Mouse (Mus musculus) hindlimb bud, embryonic 11.5 days (tissue): ENCODE results near the gene Ep400.

ENCODE experiments used
- DNase-seq: peaks from one replicate; pipeline ENCODE4 v3.0.0-alpha.2; 2012; ENCODE audit warnings: low read depth, low spot score; ENCODE audit errors: extremely low spot score

The Ep400 gene

GRCm38 (mm10) chr5:110770448-110771158, at the start of gene Ep400:
TSS of gene Ep400 (minus strand) at chr5:110770717.
- DNase-seq, result peak; percentile 95

DNA sequence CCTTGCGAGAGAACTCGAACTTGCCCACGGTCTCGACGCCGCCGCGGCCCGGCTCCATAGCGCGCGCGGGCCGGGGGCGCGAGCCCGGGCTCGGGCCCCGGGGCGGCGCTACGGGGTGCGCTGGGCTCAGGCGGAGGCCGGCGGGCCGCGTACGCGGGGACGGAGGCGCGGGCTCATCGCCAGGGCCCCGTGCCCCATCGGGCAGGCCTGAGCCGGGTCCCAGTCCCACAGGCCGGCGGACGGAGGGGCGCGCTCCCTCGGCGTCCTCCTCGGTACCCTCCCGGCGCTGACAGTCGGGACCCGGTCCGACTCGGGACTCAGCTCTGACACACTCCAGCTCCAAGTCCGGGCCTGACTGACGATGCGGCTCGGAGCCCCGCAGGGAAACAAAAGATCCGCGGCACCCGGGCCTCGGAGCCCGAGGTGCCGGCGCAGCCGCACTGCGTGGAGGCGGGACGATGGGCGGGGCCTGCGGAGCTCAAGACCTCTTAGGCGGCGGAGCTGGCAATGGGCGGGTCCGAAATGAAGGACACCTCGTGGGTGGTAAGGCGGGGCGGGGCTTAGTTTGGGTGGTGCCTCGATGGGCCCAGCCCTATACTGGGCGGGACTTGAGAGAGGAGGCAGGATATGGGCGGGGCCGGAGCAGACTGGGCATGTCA, 39.3 kb upstream of the Ep400 start, which contains the start of gene Ulk1:
Gene Ulk1 (minus strand): TSS at position 431 of the 659 bp plus-strand sequence.
- peak; percentile 92 for DNase-seq

GRCm38 (mm10) chr5:110808821-110809666, 38.5 kb upstream of the Ep400 start:
- DNase-seq, result no peak

DNA sequence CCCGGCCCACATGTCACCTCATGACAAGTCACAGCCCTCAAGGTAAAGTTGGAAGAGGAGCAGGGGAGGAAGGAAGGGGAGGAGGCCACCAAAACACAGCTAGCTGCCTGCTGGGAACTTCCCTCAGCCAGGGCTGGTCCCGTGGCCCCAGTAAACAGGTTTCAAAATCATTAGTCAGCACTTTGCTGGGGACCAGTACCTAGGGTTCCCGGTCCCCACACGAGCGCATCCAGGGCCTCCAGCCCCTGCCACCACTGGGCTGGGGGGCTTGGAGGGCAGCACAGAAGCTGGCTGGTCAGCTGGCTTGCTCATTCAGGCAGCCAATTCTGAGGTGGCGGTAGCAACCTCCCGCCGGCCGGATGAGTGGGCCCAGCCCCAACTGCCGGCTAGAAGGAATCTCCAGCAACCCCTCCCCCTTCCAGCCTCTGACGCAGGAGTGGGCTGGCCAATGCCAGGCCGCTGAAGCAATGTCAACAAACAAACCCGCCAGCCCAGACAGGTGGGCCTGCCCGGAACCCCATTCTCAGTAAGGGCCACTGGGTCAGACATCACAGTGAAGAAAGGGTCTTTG, 37.6 kb upstream of the Ep400 start:
- DNase-seq, result no peak

DNA sequence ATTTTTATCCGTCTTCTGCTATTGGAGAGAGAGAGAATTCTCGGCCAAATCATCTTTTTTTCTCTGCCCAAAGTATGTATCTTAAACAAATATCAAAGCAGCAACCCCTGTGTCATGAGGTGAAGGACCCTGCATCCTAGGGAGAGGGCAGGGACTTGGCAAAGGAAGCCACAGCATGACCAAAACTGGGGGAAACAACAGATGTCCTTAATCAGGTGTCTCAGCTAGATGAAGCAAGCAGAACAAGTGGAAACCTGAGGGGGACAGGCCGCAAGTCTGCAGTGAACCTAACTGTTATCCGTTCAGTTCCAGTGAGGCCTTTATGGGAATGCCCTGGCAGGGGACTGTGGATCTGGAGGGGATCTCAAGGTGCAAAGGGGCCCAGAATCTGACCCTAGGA, 36.9 kb upstream of the Ep400 start:
- no peak for DNase-seq

- DNase-seq, result no peak
Observed at GRCm38 (mm10) chr5:110806676-110807075, 36.2 kb upstream of the Ep400 start.

DNA sequence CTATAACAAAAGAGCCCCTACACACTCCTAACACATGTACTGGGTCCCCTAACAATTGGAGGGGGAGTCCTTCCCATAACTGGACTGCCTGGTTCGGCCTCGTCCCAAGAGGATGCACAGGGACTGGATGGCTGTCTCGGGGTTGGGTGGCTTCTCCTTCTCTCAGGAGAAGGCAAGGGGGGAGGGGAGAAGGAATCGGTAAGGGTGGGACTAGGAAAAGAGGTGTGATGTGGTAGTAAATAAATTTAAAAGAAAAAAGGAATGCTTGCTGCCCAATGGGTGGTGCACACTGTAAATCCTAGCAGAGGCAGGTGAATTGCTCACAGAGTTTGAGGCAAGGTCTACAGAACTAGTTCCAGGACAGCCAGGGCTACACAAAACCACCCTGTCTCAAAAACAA, 35.6 kb upstream of the Ep400 start:
- no peak for DNase-seq

GRCm38 (mm10) chr5:110804012-110804743, 33.7 kb upstream of the Ep400 start:
- no peak for DNase-seq

GRCm38 (mm10) chr5:110802809-110803208, 32.3 kb upstream of the Ep400 start:
- no peak for DNase-seq

DNA sequence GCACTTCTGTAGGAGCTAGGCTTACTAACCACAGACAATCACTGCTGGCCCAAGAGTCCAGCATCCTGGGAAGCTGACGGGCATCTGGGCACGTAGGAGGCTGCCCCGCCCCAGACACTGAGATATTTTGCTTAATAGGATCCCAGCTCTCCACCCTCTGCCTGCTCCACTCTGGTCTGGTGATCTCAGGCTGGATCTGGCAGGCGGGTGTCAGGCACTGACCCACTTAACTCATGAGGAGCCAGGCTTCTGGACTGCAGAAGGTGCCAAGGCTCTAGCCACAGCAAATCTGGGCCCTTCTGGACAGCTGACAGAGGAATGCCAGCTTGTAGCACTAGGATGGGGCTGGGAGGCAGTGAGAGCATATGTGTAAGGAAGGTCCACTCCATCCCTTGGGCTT, 31.7 kb upstream of the Ep400 start:
- no peak for DNase-seq

DNA sequence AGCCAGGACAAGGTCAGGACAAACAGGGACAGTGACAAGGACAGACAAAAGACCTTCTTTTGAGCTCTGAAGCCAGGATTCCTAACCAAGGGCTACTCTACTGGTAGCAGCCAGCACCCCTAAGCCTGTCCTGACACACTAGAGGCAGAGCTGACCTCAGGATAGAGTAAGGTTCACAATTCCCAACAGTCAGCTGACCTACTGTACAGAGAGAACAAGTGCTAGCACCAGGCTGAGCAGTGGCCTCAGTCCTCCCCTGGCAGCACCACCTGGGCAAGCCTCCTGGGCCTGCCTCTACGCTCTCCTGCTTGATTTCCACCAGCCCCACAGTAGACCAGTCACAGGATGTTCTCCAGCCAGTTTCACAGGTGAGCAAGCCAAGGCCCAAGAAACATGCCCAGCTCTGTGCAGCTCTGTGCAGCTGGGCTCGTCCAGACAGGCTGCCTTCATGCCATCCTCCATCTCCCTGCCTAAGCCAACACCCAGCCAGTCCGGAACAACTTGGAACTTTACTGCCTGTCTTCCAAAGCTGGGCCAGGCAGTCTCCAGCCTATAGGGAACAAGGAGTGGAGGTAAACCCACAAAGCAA, 30.6 kb upstream of the Ep400 start:
- DNase-seq, result no peak

GRCm38 (mm10) chr5:110797696-110798095, 27.2 kb upstream of the Ep400 start:
- no peak for DNase-seq

DNA sequence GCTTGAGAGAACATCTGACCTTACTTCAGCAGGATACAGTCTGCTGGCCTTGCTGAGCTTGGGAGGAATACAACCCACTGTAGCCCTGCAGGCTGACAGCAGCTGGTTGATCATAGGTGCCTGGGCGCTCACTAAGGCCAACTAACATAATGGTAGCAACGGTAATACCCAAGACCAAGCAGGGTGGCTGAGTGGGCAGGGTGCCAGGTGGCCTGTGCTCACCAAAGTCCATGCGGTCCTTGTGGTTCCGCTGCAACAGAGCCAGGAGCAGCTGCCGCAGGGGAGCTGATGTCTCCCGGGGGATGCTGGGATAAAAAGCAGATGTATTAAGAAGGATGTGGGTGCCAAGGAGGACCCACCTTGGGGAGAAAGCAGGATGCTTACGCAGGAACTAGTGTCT, 23.8 kb upstream of the Ep400 start:
- DNase-seq, result no peak

GRCm38 (mm10) chr5:110788684-110789083, 18.2 kb upstream of the Ep400 start:
- DNase-seq, result no peak

DNA sequence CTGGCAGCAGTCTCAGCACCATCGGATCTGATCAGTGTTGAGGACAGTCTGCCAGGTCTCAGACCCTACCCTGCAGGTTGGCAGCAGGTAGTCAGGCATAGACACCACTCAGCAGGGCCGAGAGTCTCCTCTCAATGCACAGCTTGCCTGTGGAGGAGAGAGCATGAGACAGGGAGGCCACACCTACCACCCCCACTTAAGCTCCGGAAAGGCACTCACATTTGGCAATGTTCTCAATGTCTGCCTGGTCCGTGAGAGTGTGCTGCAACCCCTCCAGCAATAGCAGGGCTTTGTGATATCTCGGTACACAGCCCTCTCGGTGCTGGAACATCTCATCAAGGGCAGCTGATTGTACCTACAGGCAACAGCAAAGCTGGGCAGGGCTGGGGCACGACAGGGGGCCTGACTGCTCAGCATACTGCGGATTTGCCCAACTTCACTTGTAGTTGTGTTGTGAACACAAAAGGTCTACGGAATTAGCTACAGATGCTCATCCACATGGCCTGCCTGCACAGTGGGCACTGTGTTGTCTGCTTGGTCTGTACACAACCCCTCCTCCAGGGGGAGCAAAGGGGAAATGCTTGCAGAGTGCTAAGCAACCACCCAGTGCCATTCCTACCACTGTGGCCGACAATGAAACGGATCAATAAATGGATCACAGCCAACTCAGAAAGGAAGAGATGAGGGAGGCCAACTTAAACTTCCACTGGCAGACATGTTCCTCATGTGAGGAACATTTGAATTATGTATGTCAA, 15.7 kb upstream of the Ep400 start:
- no peak for DNase-seq

GRCm38 (mm10) chr5:110783150-110783549, 12.6 kb upstream of the Ep400 start:
- DNase-seq, result no peak

DNA sequence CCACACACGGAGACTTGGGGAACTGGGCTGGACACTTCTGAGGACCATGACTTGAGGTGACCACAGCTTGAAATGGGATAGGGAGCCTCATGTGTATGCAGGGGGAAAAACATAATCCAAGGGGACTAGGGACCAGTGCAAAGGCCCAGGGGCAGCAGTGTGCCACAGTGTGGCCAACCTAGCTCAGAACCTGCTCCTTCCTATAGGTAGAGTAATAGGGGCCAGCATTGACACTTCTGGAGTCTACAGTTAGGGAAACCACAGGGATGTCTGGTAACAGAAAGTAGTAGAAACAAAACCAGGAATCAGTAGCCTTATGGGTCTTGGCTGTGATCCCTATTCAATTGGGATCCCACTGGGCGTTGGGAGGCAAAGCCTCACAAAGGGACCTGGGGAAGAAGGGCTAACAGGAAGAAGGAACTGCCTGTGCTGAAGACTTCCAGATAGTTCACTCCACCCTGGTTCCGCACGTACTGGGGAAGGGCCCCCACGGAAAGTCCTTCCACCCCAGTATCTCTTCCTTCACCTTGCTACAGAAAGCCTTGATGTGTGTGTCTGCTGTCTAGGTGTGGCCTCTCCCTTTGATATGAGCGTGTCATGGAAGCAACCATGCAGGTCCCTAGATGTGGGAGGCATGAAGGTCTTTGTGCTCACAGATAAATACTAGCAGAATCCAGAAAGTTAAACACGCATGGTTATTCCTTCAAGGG, 11.2 kb upstream of the Ep400 start:
- no peak for DNase-seq

- DNase-seq, result no peak
Observed at GRCm38 (mm10) chr5:110780761-110781528, 10.4 kb upstream of the Ep400 start.
